Mouse (Mus musculus) frontal cortex, postnatal 36 days (tissue): ENCODE results near the gene Olfr1458.

Source experiments
- DNase-seq, 2 experiments: peaks; one replicate each; pipeline ENCODE4 v3.0.0; 2022; ENCODE audit warnings: low spot score in 2 of 2

Gene Olfr1458

GRCm38 (mm10) chr19:13106675-13107074 is at the start of gene Olfr1458:
TSS of gene Olfr1458 (minus strand) at chr19:13106775.
- no peak for DNase-seq

GRCm38 (mm10) chr19:13149449-13149848 is 42.9 kb upstream of the Olfr1458 start, which contains the start of gene Olfr1459:
TSS of gene Olfr1459 (minus strand) at chr19:13149549.
- DNase-seq, result no peak

- no peak for DNase-seq
Measured at GRCm38 (mm10) chr19:13097791-13098190, 8.8 kb downstream of the Olfr1458 start, which contains the start of gene Olfr1457. TSS of gene Olfr1457 (minus strand) at chr19:13097891.

DNA sequence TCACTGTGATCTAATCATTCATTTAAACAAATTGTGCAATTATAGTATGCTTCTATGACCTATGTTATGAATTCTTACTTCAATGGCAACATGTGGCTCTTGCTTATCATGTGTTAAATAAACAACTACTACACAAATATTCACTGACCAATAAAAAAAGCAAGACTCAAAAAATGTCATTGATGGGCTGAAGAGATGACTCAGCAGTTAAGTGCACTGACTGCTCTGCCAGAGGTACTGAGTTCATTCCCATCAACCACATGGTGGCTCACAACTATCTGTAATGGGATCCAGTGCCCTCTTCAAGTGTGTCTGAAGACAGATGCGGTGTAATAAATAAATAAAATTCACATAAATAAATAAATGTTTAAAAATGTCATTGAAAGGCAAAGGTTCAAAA is 12.7 kb downstream of the Olfr1458 start:
- no peak for DNase-seq

GRCm38 (mm10) chr19:13060310-13060709 is 46.3 kb downstream of the Olfr1458 start, which contains the start of gene Olfr1454:
TSS of gene Olfr1454 (plus strand) at chr19:13060610.
- no peak for DNase-seq
